Mouse (Mus musculus) erythroblast, embryonic 14.5 days (primary cell): ENCODE data around the gene Brms1. TPM values are rescaled to one million over a fixed set of nuclear protein-coding genes. Genes with fewer than 3 reads are reported as not detected.

Experiments
- H3K27me3 ChIP-seq: 2 replicates; pipeline ENCODE4 v1.6.1; 2012; ENCODE audit warnings: inconsistent platforms; ENCODE audit not compliant: control insufficient read depth
- H3K36me3 ChIP-seq: 2 replicates; pipeline ENCODE4 v1.6.1; 2012; ENCODE audit warnings: mild to moderate bottlenecking, inconsistent platforms; ENCODE audit not compliant: control insufficient read depth
- H3K4me1 ChIP-seq: 2 replicates; pipeline ENCODE4 v1.6.1; 2012; ENCODE audit warnings: inconsistent platforms; ENCODE audit not compliant: control insufficient read depth
- H3K4me3 ChIP-seq: replicated peaks from 2 replicates; pipeline ENCODE3; 2012; ENCODE audit warnings: moderate library complexity, mild to moderate bottlenecking, inconsistent platforms
- H3K9me3 ChIP-seq: 2 replicates; pipeline ENCODE4 v1.6.1; 2012; ENCODE audit warnings: low read length, inconsistent platforms, mixed read lengths; ENCODE audit not compliant: control insufficient read depth
- GATA1 ChIP-seq: IDR thresholded peaks from 2 replicates; pipeline ENCODE4 v1.6.1; 2012; ENCODE audit warnings: low read length, inconsistent platforms, mixed read lengths
- TAL1 ChIP-seq: IDR thresholded peaks from 3 replicates; pipeline ENCODE4 v1.6.1; 2012; ENCODE audit warnings: low read length, inconsistent platforms, mixed read lengths
- polyA plus RNA-seq: library from polyadenylated mRNA; stranded (reverse); fragments of >175 nt; gene quantifications from 2 replicates; pipeline ENCODE4 v1.2.3, GENCODE M21; 2012

Brms1 gene
- polyA plus RNA-seq, 1 experiment: 4.1 TPM

DNA sequence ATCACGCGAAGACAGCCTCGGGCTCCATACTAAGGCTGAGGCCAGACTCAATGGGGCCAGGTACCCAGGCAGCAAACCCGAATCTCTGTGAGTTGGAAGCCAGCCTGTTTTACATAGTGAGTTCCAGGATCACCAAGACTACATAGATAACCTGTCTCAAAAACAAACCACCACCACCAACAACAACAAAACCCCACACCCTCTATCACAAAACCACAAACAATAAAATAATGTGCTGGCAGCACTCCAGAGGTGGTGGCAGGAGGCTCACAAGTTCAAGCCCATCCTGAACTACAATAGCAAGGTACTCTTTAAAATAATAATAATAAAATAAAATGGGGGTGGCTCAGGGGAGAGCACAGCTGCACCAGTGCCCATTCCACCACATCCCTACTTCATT lies 4.6 kb upstream of the Brms1 start:
- Histone ChIP-seq H3K4me1 (peaks cover 38% of the 10 kb centered on the region), H3K27me3 (peaks cover 26% of the 10 kb centered on the region), H3K9me3 (no peaks in the 10 kb centered on the region), H3K36me3 (no peaks in the 10 kb centered on the region), H3K4me3 (no peak overlapping the region)
- TF ChIP-seq TAL1 (no peak), GATA1 (no peak)

DNA sequence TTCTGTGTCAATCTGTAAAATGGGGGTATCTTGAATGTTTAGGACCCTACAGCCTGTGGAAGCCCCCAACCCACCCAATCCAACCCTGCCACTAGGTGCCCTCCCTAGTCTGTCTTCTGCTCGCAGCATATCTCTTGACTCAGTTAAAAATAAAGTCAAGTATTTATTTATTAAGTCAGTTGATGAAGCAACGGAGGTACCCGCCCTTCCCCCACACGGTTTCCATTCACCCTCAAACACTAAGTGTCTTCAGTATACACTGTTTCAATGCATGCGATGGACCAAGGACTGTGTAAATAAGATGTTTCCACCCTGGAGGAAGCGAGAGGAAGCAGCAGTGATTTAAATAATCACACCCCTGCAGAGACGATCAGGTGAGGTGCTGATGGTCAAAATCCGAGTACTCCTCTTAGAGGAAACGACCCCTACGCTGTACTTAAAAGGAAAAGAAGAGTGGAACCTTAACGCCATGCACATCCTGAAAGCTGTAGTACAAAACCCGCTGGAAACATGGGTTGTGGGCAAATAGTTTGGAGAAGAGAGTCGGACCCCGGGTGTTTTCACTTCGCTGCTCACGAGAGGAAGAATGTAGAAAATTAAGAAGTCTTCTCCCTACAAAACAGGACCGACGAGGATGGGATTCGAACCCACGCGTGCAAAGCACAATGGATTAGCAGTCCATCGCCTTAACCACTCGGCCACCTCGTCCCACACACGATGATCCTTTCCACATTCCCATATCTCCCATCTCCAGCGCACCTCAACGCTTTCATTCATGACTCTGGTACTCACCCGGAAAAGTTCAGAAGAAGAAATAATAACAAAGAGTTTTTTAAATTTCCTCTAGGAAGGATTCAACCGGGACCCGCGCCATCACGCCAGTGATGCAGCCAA lies 3.2 kb upstream of the Brms1 start:
- Histone ChIP-seq H3K4me3 (peak overlapping the region; percentile 80), H3K36me3 (peaks cover 3% of the 10 kb centered on the region), H3K9me3 (no peaks in the 10 kb centered on the region), H3K27me3 (peaks cover 26% of the 10 kb centered on the region), H3K4me1 (peaks cover 51% of the 10 kb centered on the region)
- TF ChIP-seq GATA1 (no peak), TAL1 (no peak)

DNA sequence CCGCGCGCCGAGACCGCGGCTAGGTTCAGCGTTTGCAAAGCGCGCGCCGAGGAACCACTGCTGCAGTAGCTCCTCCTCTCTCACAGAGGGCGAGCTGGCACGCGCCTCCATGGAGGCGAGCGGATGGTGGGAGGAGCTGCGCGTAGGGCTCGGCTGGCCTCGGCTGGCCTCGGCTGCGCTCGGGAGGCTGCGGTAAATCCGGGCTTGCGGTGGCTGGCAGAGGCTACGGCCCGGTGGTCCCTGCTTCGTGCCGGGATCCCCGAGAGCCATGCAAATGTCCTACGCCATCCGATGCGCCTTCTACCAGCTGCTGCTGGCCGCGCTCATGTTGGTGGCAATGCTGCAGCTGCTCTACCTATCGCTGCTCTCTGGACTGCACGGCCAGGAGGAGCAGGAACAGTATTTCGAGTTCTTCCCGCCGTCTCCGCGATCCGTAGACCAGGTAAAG lies 2.4 kb upstream of the Brms1 start, which contains the start of the genes B4gat1 and AC124502.3:
B4gat1 (plus strand) TSS at position 118 of the 448 bp plus-strand sequence.
AC124502.3 (plus strand) TSS at position 183 of the 448 bp plus-strand sequence.
- peaks cover 26% of the 10 kb centered on the region for H3K27me3 ChIP-seq
- TF ChIP-seq TAL1 (no peak), GATA1 (no peak)
- H3K4me1 ChIP-seq: peaks cover 53% of the 10 kb centered on the region
- H3K4me3 ChIP-seq: peak within 1 kb of the TSS; percentile 80
- H3K36me3 ChIP-seq: peaks cover 9% of the 10 kb centered on the region
- H3K9me3 ChIP-seq: no peaks in the 10 kb centered on the region

DNA sequence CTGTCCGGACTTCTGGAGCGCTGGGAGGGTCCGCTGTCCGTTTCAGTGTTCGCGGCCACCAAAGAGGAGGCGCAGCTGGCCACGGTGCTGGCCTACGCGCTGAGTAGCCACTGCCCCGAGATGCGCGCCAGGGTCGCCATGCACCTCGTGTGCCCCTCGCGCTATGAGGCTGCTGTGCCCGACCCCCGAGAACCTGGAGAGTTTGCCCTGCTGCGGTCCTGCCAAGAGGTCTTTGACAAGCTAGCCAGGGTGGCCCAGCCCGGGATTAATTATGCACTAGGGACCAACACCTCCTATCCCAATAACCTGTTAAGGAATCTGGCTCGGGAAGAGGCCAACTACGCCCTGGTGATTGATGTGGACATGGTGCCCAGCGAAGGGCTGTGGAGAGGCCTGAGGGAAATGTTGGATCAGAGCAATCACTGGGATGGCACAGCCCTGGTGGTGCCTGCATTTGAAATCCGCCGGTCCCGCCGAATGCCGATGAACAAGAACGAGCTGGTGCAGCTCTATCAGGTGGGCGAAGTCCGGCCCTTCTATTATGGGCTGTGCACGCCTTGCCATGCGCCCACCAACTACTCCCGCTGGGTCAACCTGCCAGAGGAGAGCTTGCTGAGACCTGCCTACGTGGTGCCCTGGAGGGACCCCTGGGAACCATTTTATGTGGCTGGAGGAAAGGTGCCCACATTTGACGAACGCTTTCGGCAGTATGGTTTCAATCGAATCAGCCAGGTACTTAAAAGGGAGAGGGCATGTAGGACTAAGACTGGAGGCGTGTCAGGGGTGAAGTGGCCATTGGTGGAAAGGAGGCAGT lies 1.6 kb upstream of the Brms1 start:
- Histone ChIP-seq H3K9me3 (no peaks in the 10 kb centered on the region), H3K4me1 (peaks cover 53% of the 10 kb centered on the region), H3K4me3 (peak overlapping the region; percentile 80), H3K27me3 (peaks cover 26% of the 10 kb centered on the region), H3K36me3 (peaks cover 9% of the 10 kb centered on the region)
- TF ChIP-seq GATA1 (no peak), TAL1 (no peak)

DNA sequence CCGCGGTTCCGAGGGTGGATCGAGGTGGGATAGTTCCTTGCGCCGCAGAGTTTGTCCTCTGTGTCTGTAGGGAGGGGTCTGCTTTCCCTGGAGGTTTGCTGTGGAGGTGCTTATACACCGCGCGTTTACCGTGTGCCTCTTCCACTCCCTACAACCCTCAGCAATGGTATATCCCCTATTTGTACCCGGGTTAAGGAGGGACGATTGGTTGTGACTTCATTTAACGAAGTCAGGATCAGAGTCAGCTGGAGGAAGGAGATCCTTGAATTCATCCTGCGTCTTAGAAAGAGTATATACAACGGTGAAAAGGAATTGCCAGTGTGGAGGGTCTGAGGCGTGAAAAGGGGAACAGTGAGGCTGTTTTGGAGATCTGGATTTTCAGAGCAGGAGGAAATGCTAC lies 434 bp downstream of the Brms1 start:
- peaks cover 26% of the 10 kb centered on the region for H3K36me3 ChIP-seq
- peaks cover 24% of the 10 kb centered on the region for H3K27me3 ChIP-seq
- no peaks in the 10 kb centered on the region for H3K9me3 ChIP-seq
- H3K4me3 ChIP-seq: peak overlapping the region; percentile 72
- TF ChIP-seq GATA1 (no peak), TAL1 (no peak)
- H3K4me1 ChIP-seq: peaks cover 53% of the 10 kb centered on the region

DNA sequence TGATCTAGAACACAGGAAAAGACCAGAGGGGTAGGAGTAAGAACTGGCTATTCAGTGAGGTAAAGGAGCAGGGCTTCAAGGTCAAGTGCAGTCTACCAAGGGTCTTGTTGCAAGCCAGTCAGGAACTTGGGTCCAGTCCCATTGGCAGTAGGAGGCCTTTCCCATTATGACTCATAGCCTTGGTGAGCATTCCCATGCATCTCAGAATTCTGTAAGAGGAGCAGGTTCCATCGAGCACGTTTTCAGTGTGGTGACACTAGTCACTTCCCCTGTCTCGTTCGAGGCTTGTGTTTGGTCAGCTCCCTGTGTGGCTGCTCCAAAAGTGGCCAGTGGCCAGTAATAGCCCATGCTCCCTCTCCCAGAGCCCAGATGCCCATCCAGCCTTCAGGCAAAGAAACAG lies 4.4 kb downstream of the Brms1 start:
- Histone ChIP-seq H3K9me3 (no peaks in the 10 kb centered on the region), H3K36me3 (peaks cover 60% of the 10 kb centered on the region)
- TF ChIP-seq GATA1 (no peak), TAL1 (no peak)

DNA sequence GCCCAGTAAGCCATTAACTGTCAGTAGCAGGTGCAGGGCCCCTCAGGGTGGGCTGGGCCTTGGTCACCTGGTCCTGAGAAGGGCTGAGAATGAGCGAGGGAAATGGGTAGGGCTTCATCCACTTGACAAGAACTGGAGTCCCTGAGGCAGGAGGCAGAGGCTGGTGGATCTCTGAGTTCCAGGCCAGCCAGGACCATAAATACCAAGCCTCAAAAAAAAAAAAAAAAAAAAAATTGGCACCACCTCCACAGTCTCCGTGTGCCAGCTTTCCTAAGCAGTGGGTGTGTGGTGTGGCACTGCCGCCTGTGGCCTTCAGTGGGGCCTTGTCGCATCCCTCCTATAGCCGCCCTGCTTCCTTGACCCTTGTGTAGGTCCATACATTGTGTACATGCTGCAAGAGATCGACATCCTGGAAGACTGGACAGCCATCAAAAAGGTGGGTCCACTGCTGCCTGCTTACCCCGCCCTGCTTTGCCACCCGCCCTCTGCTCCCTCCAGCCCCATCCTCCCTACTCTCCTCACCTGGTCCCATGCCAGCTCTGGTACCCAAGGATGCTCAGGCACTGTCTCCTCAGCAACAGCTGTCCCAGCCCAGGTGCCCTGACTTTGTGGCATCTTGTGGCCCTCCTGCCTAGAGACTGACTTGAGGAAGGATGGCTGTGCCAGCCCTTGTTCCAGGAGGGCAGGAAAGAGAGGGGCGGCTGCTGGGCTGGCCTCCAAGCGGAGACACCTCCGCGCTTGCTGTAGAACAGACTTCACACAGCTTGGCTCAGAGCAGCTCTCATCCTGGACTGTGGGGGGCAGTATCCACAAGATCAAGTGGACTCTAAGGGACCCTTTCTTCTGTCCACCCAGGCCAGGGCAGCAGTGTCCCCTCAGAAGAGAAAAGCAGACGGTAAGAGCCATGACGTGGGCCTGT lies 7.2 kb downstream of the Brms1 start:
- Histone ChIP-seq H3K9me3 (no peaks in the 10 kb centered on the region), H3K4me3 (no peak overlapping the region), H3K36me3 (peaks cover 52% of the 10 kb centered on the region), H3K27me3 (peaks cover 34% of the 10 kb centered on the region), H3K4me1 (peaks cover 6% of the 10 kb centered on the region)
- no peak for TF ChIP-seq GATA1

More for the DNA sequence above, 4.4 kb downstream of the Brms1 start:
- peaks cover 5% of the 10 kb centered on the region for H3K27me3 ChIP-seq
- H3K4me1 ChIP-seq: peaks cover 27% of the 10 kb centered on the region
- H3K4me3 ChIP-seq: no peak overlapping the region

DNA sequence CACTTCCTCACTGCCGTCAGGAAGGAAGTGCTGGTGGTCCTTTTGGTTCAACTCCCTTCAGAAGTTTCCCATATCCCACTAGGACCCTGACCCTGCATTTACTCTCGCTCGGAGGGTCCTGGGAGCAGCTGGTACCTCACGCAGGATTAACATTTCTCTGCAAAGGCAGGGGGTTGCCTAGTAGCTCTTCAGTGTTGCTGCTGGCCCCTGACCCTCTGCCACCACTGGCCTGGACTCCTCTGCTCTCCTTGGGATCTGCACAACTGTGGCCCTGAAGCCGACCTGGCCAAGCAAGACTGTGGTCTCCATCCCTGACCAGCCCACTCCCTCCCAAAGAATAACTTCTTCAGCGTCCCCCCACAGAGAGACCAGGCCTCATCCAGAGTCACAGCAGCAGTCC lies 8.2 kb downstream of the Brms1 start:
- no peaks in the 10 kb centered on the region for H3K9me3 ChIP-seq
- peaks cover 40% of the 10 kb centered on the region for H3K27me3 ChIP-seq
- peaks cover 51% of the 10 kb centered on the region for H3K36me3 ChIP-seq
- H3K4me3 ChIP-seq: no peak overlapping the region
- no peak for TF ChIP-seq GATA1
- no peak for TF ChIP-seq TAL1
- H3K4me1 ChIP-seq: peaks cover 11% of the 10 kb centered on the region
